Mouse (Mus musculus) hindbrain, embryonic 15.5 days (tissue): Measurements from ENCODE around the gene Ttc16. TPM values are rescaled to one million over a fixed set of nuclear protein-coding genes. Genes with fewer than 3 reads are reported as not detected.

ENCODE experiments used
- ATAC-seq: fragments of 200-750 bp; cut with Nextera tagmentation; 2 replicates; pipeline ENCODE4 v1.8.0; 2017; ENCODE audit warnings: low read depth, moderate number of reproducible peaks, moderate TSS enrichment; ENCODE audit not compliant: low FRiP score
- H3K27ac ChIP-seq: fragments of 300-500 bp; sonication (generic); replicated peaks from 2 replicates; pipeline ENCODE4 v1.5.1; 2015; ENCODE audit warnings: mild to moderate bottlenecking, inconsistent platforms
- H3K27me3 ChIP-seq: fragments of 300-500 bp; sonication (generic); 2 replicates; pipeline ENCODE4 v1.6.1; 2015; ENCODE audit warnings: control low read depth, inconsistent platforms
- H3K36me3 ChIP-seq: fragments of 300-500 bp; sonication (generic); 2 replicates; pipeline ENCODE4 v1.6.1; 2015; ENCODE audit warnings: control low read depth, inconsistent platforms
- H3K4me1 ChIP-seq: fragments of 300-500 bp; sonication (generic); replicated peaks from 2 replicates; pipeline ENCODE4 v1.6.1; 2015; ENCODE audit warnings: control low read depth, inconsistent platforms
- H3K4me2 ChIP-seq: fragments of 300-500 bp; sonication (generic); 2 replicates; pipeline ENCODE4 v1.6.1; 2015; ENCODE audit warnings: moderate library complexity, mild to moderate bottlenecking, inconsistent platforms
- H3K4me3 ChIP-seq: fragments of 300-500 bp; sonication (generic); 2 replicates; pipeline ENCODE4 v1.5.1; 2015; ENCODE audit warnings: mild to moderate bottlenecking, inconsistent platforms
- H3K9ac ChIP-seq: fragments of 300-500 bp; sonication (generic); 2 replicates; pipeline ENCODE4 v1.6.1; 2015; ENCODE audit warnings: inconsistent platforms
- H3K9me3 ChIP-seq: fragments of 300-500 bp; sonication (generic); 2 replicates; pipeline ENCODE4 v1.6.1; 2016; ENCODE audit warnings: control low read depth, inconsistent platforms
- WGBS: fragments of 180-500 bp; shearing (Covaris S2); methylation state at CpG from one replicate; pipeline ENCODE4 v1.1.7; 2015; 5-methylcytosine and 5-hydroxymethylcytosine counted together
- polyA plus RNA-seq: library from polyadenylated mRNA; unstranded; fragments of >200 nt; fragmentation: Nextera tagmentation; extraction: Ambion mirVana; gene quantifications from 2 replicates; pipeline ENCODE4 v1.2.1, GENCODE M21; 2015

Gene Ttc16
- polyA plus RNA-seq, 1 experiment from 2014 or later, result 0.62 TPM

DNA sequence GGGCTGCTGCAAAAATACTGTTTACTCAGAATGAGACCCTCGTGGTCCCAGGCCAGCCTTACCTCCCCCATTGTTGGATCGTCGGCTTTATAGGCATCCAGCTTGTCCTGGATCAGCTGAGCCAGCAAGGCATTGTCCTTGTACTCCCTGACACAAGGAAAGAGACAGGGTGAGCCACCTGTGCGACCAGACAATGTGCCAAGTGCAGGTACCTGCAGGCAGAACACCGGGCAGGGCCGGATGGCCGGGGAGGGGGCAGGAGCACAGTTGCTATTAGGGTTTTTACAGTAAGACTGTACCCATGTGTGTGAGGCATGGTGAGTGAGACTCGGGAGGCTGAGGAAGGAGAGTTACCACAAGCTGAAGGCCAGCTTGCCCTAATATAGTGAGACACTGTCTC is 36.5 kb upstream of the Ttc16 start:
- no peak for ATAC-seq
- WGBS, result 85% methylated on average over 8 of the region's 8 CpGs
- H3K4me3 ChIP-seq, result no peak overlapping the region
- no peaks in the 10 kb centered on the region for H3K9me3 ChIP-seq
- peaks cover 58% of the 10 kb centered on the region for H3K36me3 ChIP-seq
- H3K4me2 ChIP-seq, result no peak overlapping the region
- no peak overlapping the region for H3K27ac ChIP-seq
- H3K27me3 ChIP-seq, result no peaks in the 10 kb centered on the region
- H3K4me1 ChIP-seq, result 0 out of 2 replicates have a peak, but pooled peaks cover under 1% of the 10 kb centered on the region
- no peak overlapping the region for H3K9ac ChIP-seq

DNA sequence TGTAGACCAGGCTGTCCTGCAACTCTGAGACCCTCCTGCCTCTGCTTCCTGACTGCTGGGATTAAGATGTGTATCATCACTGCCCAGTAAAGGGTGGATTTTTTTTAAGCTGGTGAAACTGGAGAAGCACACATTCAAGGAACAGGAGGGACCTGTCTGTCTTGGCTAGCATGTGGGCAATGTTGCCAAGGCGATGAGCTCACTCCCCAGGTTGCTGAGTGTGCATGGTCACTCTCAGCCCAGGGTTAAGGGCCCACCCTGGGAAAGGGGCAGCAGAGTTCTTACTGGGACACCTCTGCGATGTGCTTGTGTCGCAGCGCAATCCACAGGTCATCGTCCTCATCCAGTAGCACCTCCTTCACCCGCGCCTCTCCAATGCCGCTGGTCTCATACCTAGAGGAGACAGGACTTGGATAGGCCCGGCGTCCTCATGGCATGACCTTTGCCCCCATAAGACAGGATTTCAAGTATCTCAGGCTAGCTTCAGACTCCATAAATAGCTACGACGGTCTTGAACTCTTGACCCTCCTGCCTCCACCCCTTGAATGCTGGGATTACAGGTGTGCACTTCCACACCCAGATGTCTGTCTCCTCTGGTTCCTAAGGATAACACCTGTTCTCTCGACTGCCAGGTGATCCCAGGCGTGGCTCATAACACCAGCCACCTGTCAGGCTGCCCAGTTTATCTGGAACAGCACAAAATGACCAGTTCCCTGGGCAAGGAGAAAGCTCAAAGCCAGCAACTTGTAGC is 33.6 kb upstream of the Ttc16 start:
- Histone ChIP-seq H3K27me3 (no peaks in the 10 kb centered on the region), H3K36me3 (peaks cover 73% of the 10 kb centered on the region), H3K4me3 (no peak overlapping the region), H3K9me3 (no peaks in the 10 kb centered on the region), H3K27ac (no peak overlapping the region), H3K4me1 (no peaks in the 10 kb centered on the region), H3K4me2 (no peak overlapping the region), H3K9ac (no peak overlapping the region)
- 94% methylated on average over 14 of the region's 14 CpGs for WGBS
- no peak for ATAC-seq

DNA sequence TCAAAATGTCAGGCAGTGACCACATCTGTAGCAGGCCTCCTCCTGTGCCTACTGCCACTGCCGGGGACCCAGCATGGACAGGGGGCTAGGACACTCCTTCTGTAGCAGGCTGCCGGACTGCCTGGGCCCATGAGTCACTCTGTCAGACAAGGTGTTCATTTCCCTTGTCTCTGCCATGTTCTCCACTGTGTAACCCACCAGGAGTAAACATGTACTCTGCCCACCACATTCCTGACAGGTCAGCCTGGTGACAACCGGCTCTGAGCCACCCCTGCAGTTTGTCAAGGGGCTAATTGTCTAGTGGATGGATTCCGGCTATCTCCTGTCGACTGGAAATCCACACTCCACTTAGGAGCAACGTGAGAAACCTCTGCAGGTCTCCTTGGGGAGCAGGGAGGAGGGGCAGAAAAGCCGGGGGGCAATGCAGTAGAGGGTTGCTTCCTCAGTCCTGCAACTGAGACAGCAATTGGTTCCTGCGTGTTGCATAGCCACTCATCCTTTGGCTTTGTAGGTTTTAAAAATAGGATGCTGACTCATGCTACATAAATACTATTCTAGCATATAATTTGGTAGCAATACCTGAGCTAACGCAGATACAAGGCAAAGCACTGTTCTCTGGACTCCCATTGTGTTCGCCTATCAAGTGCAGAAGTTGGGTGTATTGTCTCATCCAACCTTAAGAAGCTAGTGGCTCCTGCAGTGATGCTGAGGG is 23.0 kb upstream of the Ttc16 start:
- H3K4me3 ChIP-seq, result no peak overlapping the region
- H3K4me1 ChIP-seq, result no peaks in the 10 kb centered on the region
- H3K27ac ChIP-seq, result no peak overlapping the region
- no peak for ATAC-seq
- WGBS, result 72% methylated on average over 10 of the region's 10 CpGs
- no peak overlapping the region for H3K9ac ChIP-seq
- no peak overlapping the region for H3K4me2 ChIP-seq
- no peaks in the 10 kb centered on the region for H3K9me3 ChIP-seq
- H3K36me3 ChIP-seq, result peaks cover 91% of the 10 kb centered on the region
- no peaks in the 10 kb centered on the region for H3K27me3 ChIP-seq

DNA sequence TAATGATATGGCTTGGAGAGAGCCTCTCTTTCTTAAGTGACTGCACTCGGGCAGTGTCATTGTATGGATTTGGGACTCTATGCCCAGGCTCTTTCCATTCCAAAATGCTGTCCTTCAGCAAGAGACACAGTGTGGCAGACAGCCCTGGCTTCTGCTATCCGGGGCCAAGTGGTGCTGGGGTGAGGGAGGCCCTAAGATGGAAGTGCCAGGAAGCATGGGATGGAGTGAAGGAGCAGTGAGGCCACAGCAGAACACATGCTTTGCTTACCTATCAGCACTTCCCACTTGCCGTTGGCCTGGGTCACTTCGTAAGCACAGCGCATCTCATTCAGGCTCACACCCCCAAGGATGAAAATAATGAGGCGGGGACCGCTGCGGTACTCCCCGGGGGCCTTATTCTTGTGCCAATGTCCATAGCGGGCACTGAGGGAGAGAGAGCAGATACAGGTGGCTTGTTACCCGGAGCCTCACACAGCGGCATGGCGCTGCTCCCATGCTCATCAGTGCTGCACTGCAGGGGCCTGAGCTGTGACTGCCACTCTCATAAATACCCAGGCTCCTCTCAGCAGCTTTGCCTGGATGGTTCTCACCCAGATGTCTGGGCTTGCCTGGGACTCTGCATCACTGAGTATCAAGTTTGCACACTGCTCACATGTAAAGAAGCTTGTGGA is 20.4 kb upstream of the Ttc16 start:
- no peaks in the 10 kb centered on the region for H3K27me3 ChIP-seq
- WGBS, result 74% methylated on average over 13 of the region's 13 CpGs
- no peak overlapping the region for H3K4me3 ChIP-seq
- no peak overlapping the region for H3K27ac ChIP-seq
- ATAC-seq, result no peak
- no peaks in the 10 kb centered on the region for H3K9me3 ChIP-seq
- H3K36me3 ChIP-seq, result peaks cover 76% of the 10 kb centered on the region
- no peak overlapping the region for H3K4me2 ChIP-seq
- no peak overlapping the region for H3K9ac ChIP-seq
- no peaks in the 10 kb centered on the region for H3K4me1 ChIP-seq

GRCm38 (mm10) chr2:32791297-32791696 is 15.9 kb upstream of the Ttc16 start:
- no peak overlapping the region for H3K27ac ChIP-seq
- no peaks in the 10 kb centered on the region for H3K9me3 ChIP-seq
- ATAC-seq, result no peak
- H3K9ac ChIP-seq, result no peak overlapping the region
- H3K27me3 ChIP-seq, result no peaks in the 10 kb centered on the region
- peaks cover 42% of the 10 kb centered on the region for H3K36me3 ChIP-seq
- no peak overlapping the region for H3K4me2 ChIP-seq
- H3K4me1 ChIP-seq, result no peaks in the 10 kb centered on the region
- WGBS, result 73% methylated on average over 6 of the region's 6 CpGs
- no peak overlapping the region for H3K4me3 ChIP-seq

GRCm38 (mm10) chr2:32788581-32788980 is 13.1 kb upstream of the Ttc16 start:
- Histone ChIP-seq H3K27me3 (no peaks in the 10 kb centered on the region), H3K27ac (no peak overlapping the region), H3K4me3 (no peak overlapping the region), H3K9ac (no peak overlapping the region), H3K9me3 (no peaks in the 10 kb centered on the region), H3K4me1 (peaks cover 8% of the 10 kb centered on the region; the same call in 1 of the 2 replicates), H3K36me3 (peaks cover 17% of the 10 kb centered on the region), H3K4me2 (no peak overlapping the region)
- no peak for ATAC-seq
- 70% methylated on average over 2 of the region's 2 CpGs for WGBS

DNA sequence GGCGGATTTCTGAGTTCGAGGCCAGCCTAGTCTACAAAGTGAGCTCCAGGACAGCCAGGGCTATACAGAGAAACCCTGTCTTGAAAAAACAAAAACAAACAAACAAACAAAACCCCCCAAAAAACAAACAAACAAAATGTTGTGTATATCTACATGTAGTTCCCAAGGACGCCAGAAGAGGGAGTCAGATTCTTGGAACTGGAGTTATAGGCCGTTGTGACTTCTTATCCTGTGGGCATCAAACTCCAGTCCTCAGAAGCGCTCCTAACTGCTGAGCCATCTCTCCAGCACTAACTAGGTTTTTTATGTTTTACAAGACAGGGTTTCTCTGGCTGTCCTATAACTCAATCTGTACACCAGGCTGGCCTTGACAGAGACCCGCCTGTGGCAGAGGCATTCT is 11.7 kb upstream of the Ttc16 start:
- no peak overlapping the region for H3K27ac ChIP-seq
- 63% methylated on average over 6 of the region's 6 CpGs for WGBS
- peaks cover 16% of the 10 kb centered on the region; the same call in 1 of the 2 replicates for H3K36me3 ChIP-seq
- H3K27me3 ChIP-seq, result no peaks in the 10 kb centered on the region
- H3K9me3 ChIP-seq, result no peaks in the 10 kb centered on the region
- H3K4me1 ChIP-seq, result peaks cover 8% of the 10 kb centered on the region; the same call in 1 of the 2 replicates
- no peak overlapping the region for H3K4me3 ChIP-seq
- H3K9ac ChIP-seq, result no peak overlapping the region
- ATAC-seq, result no peak
- H3K4me2 ChIP-seq, result no peak overlapping the region

- 63% methylated on average over 4 of the region's 4 CpGs for WGBS
- Histone ChIP-seq H3K4me3 (no peak within 1 kb of the TSS), H3K9ac (no peak within 1 kb of the TSS), H3K4me2 (peak within 1 kb of the TSS; percentile 28), H3K27ac (no peak within 1 kb of the TSS), H3K4me1 (peaks cover 8% of the 10 kb centered on the region; the same call in 1 of the 2 replicates), H3K27me3 (no peaks in the 10 kb centered on the region), H3K9me3 (no peaks in the 10 kb centered on the region), H3K36me3 (no peaks in the 10 kb centered on the region)
- no peak for ATAC-seq
Observed at GRCm38 (mm10) chr2:32784048-32784681, 8.7 kb upstream of the Ttc16 start, which contains the start of gene Cfap157. TSS of gene Cfap157 (minus strand) at chr2:32784428.

DNA sequence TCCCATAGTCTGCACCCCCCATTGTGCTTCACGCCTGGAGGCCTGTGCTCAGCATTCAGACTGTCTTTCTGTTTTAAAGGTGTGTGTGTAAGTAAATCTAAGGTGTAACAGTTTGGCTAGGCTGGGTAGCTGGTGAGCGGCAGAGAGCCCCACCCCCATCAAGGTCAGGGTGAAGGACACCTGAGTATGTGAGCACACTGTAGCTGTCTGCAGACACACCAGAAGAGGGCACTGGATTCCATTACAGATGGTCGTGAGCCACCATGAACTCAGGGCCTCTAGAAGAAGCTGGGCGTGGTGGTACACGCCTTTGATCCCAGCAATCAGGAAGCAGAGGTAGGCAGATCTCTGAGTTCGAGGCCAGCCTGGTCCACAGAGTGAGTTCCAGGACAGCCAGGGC is 6.3 kb upstream of the Ttc16 start:
- WGBS, result 73% methylated on average over 6 of the region's 6 CpGs
- no peak overlapping the region for H3K9ac ChIP-seq
- H3K9me3 ChIP-seq, result no peaks in the 10 kb centered on the region
- peaks cover 8% of the 10 kb centered on the region; the same call in 1 of the 2 replicates for H3K4me1 ChIP-seq
- no peaks in the 10 kb centered on the region for H3K27me3 ChIP-seq
- no peak overlapping the region for H3K4me2 ChIP-seq
- H3K4me3 ChIP-seq, result no peak overlapping the region
- H3K27ac ChIP-seq, result no peak overlapping the region
- ATAC-seq, result no peak
- H3K36me3 ChIP-seq, result no peaks in the 10 kb centered on the region

DNA sequence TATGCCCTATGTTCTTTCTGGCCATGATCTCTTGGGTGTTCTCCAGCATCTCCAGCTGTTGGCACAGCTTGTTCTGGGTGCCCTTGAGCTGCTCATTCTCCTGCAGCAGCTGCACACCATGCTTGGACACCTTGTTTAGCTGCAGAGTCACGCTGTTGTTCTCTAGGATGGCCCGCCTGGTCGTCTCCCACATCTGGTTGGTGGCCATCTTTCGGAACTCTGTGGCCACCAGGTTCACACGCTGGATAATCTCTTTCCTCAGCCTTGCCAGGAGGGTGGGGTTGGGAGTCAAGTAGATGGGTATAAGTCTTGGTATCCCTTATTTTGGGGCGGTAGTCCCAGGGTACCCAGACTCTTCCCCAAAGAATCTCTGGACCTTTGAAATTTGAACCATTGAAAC is 4.3 kb upstream of the Ttc16 start:
- ATAC-seq, result no peak
- Histone ChIP-seq H3K4me3 (no peak overlapping the region), H3K36me3 (no peaks in the 10 kb centered on the region), H3K4me2 (no peak overlapping the region), H3K27me3 (no peaks in the 10 kb centered on the region), H3K27ac (no peak overlapping the region), H3K4me1 (peaks cover 21% of the 10 kb centered on the region), H3K9ac (no peak overlapping the region), H3K9me3 (no peaks in the 10 kb centered on the region)
- WGBS, result 91% methylated on average over 6 of the region's 6 CpGs

DNA sequence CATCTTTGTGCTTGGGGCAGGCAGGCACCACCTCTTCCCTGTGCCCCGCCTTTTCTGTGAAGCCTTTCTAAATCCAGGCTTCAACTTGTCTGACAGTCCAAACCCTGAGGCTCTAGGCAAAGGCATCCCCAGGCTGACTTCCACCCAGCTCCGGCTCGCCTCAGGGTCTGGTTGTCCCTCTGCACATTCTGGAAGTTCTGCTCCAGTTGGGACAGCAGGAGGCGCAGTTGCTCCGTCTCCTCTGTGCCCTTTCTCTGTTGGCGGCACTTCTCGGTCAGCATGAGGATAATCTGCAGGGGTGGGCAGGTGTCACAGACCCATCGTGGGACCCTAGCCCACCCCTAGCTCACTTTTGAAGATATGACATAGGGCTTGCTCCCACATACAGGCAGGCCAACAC is 3.7 kb upstream of the Ttc16 start:
- H3K4me2 ChIP-seq, result no peak overlapping the region
- H3K27me3 ChIP-seq, result no peaks in the 10 kb centered on the region
- no peak overlapping the region for H3K4me3 ChIP-seq
- H3K27ac ChIP-seq, result no peak overlapping the region
- no peaks in the 10 kb centered on the region for H3K36me3 ChIP-seq
- no peak overlapping the region for H3K9ac ChIP-seq
- H3K9me3 ChIP-seq, result no peaks in the 10 kb centered on the region
- WGBS, result 11% methylated on average over 8 of the region's 8 CpGs
- no peak for ATAC-seq
- peaks cover 19% of the 10 kb centered on the region for H3K4me1 ChIP-seq

- no peaks in the 10 kb centered on the region for H3K9me3 ChIP-seq
- H3K9ac ChIP-seq, result no peak overlapping the region
- H3K27me3 ChIP-seq, result no peaks in the 10 kb centered on the region
- H3K36me3 ChIP-seq, result no peaks in the 10 kb centered on the region
- no peak overlapping the region for H3K4me2 ChIP-seq
- no peak overlapping the region for H3K27ac ChIP-seq
- 91% methylated on average over 6 of the region's 6 CpGs for WGBS
- H3K4me1 ChIP-seq, result peaks cover 15% of the 10 kb centered on the region
- no peak for ATAC-seq
- H3K4me3 ChIP-seq, result no peak overlapping the region
Observed at GRCm38 (mm10) chr2:32778081-32778480, 2.6 kb upstream of the Ttc16 start.
